Mouse (Mus musculus) midbrain, embryonic 15.5 days (tissue): ENCODE measurements around the gene Limch1. TPM values are rescaled to one million over a fixed set of nuclear protein-coding genes. Genes with fewer than 3 reads are reported as not detected.

Source experiments
- ATAC-seq: fragments of 200-750 bp; cut with Nextera tagmentation; replicated peaks from 2 replicates; pipeline ENCODE4 v1.8.0; 2017; ENCODE audit warnings: moderate TSS enrichment
- H3K27ac ChIP-seq: fragments of 300-500 bp; sonication (generic); 2 replicates; pipeline ENCODE4 v1.5.1; 2015; ENCODE audit warnings: mild to moderate bottlenecking, inconsistent platforms
- H3K27me3 ChIP-seq: fragments of 300-500 bp; sonication (generic); replicated peaks from 2 replicates; pipeline ENCODE4 v1.6.1; 2015; ENCODE audit warnings: inconsistent platforms
- H3K36me3 ChIP-seq: fragments of 300-500 bp; sonication (generic); replicated peaks from 2 replicates; pipeline ENCODE4 v1.6.1; 2015; ENCODE audit warnings: inconsistent platforms
- H3K4me1 ChIP-seq: fragments of 300-500 bp; sonication (generic); 2 replicates; pipeline ENCODE4 v1.6.1; 2015; ENCODE audit warnings: inconsistent platforms
- H3K4me2 ChIP-seq: fragments of 300-500 bp; sonication (generic); 2 replicates; pipeline ENCODE4 v1.6.1; 2015; ENCODE audit warnings: inconsistent platforms, mild to moderate bottlenecking, moderate library complexity
- H3K4me3 ChIP-seq: fragments of 300-500 bp; sonication (generic); 2 replicates; pipeline ENCODE4 v1.5.1; 2015; ENCODE audit warnings: mild to moderate bottlenecking, inconsistent platforms
- H3K9ac ChIP-seq: fragments of 300-500 bp; sonication (generic); 2 replicates; pipeline ENCODE4 v1.6.1; 2015; ENCODE audit warnings: mild to moderate bottlenecking, inconsistent platforms
- H3K9me3 ChIP-seq: fragments of 300-500 bp; sonication (generic); 2 replicates; pipeline ENCODE4 v1.6.1; 2016; ENCODE audit warnings: inconsistent platforms
- WGBS: fragments of 180-500 bp; shearing (Covaris S2); methylation state at CpG from one replicate; pipeline ENCODE4 v1.1.7; 2015; ENCODE audit warnings: mixed read lengths; 5-methylcytosine and 5-hydroxymethylcytosine counted together
- polyA plus RNA-seq: library from polyadenylated mRNA; unstranded; fragments of >200 nt; fragmentation: Nextera tagmentation; extraction: Ambion mirVana; gene quantifications from 2 replicates; pipeline ENCODE4 v1.2.1, GENCODE M21; 2015

The Limch1 gene
- polyA plus RNA-seq, 1 experiment from 2014 or later: 47.6 TPM

DNA sequence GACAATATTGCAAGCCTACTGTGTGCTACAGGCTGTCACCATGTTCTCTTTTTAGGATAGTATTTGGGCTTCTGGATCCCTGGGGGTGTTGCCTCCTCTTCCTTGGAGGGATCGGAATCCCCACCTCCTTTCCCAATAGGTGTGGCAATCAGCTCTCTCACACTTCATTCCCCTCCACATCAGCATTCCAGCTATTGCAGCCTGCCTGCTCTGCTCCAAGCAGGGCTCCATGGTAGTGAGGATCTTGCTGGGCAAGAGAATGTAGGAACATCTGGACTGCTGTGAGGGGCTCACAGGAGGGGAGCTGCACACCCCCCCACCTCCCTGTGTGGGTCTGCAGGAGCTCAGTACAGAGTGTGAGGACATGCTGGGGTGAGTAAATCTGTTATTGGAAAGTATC lies 152.6 kb downstream of the Limch1 start:
- H3K4me1 ChIP-seq: no peaks in the 10 kb centered on the region; the same call in 1 of the 2 replicates
- H3K9ac ChIP-seq: no peak overlapping the region
- no peak for ATAC-seq
- H3K27ac ChIP-seq: no peak overlapping the region
- H3K36me3 ChIP-seq: no peaks in the 10 kb centered on the region
- H3K27me3 ChIP-seq: no peaks in the 10 kb centered on the region
- no peaks in the 10 kb centered on the region for H3K9me3 ChIP-seq
- H3K4me3 ChIP-seq: no peak overlapping the region
- H3K4me2 ChIP-seq: no peak overlapping the region
- WGBS: 82% methylated on average over 1 of the region's 1 CpGs

DNA sequence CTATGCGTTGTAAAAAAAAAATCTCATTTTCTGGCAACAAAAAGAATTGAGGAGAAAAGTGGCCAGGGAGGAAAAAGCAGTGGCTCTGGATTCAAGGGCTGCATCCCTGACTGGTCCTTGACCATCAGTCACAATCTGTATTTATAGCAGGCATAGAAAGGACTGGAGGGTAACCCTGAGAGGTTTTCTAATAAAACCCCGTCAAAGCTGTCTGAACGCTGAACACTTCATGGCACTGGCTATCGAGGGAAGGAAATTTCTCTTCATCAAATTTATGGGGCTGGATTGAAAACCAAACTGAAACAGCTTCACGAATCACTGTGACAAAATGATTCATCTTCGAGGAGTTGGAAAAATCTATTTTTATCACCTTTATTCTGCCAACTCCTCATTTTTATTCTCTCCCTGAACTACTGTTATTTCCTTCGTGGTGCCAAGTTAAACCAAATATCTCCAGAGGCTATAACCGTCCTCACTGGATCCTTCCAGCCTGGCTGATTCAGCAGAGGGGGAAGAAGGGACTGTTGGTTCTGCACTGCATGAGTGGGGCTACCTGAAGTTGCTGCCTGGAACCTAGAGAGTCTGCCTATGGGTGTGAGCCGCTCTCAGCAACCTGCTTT lies 153.3 kb downstream of the Limch1 start:
- no peak overlapping the region for H3K4me3 ChIP-seq
- no peak overlapping the region for H3K4me2 ChIP-seq
- H3K36me3 ChIP-seq: no peaks in the 10 kb centered on the region
- H3K9ac ChIP-seq: no peak overlapping the region
- H3K4me1 ChIP-seq: no peaks in the 10 kb centered on the region; the same call in 1 of the 2 replicates
- no peaks in the 10 kb centered on the region for H3K9me3 ChIP-seq
- H3K27ac ChIP-seq: no peak overlapping the region
- 83% methylated on average over 9 of the region's 9 CpGs for WGBS
- no peaks in the 10 kb centered on the region for H3K27me3 ChIP-seq
- no peak for ATAC-seq

DNA sequence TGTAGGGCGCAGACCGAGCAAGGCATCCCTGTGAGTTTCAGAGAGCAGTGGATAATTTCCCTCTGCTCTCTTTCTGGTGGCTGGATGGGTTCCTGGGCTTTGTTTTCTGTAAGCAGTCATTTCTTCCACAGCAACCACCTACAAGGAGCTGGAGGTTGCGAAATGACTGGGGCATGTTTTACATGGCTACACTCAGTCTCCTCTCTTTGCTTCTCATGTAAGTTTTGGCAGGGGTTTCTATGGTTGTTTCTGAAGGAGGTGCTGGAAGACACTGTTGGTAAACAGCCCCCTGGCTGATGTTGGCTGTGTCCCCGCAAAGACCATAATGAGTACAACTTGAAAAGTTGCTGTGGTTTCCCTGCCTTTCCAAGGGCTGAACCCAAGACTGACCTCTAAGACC lies 155.5 kb downstream of the Limch1 start:
- no peak overlapping the region for H3K4me2 ChIP-seq
- 97% methylated on average over 4 of the region's 4 CpGs for WGBS
- no peaks in the 10 kb centered on the region; the same call in 1 of the 2 replicates for H3K4me1 ChIP-seq
- no peaks in the 10 kb centered on the region for H3K9me3 ChIP-seq
- no peak overlapping the region for H3K27ac ChIP-seq
- ATAC-seq: no peak
- H3K9ac ChIP-seq: no peak overlapping the region
- H3K27me3 ChIP-seq: no peaks in the 10 kb centered on the region
- H3K4me3 ChIP-seq: no peak overlapping the region
- H3K36me3 ChIP-seq: no peaks in the 10 kb centered on the region

DNA sequence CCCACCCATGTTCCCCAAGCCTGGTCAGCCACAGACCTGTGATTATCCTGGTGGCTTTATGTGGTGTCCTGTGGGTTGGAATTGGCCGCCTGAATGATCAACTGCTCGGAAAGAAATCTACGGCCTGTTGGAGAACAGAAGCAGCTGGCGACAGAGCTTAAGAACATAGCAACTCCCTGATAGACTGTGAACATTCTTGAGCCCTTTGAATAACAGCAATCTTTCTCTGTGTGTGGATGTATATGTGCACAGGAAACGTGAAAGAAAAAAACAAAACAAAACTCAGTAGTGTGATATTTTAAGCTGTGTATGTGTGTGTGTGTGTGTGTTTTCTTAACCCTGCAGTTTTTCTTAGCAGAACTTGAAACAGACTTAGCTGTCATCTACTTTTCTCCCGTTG lies 159.2 kb downstream of the Limch1 start:
- H3K27me3 ChIP-seq: no peaks in the 10 kb centered on the region
- H3K9ac ChIP-seq: no peak overlapping the region
- no peak overlapping the region for H3K4me3 ChIP-seq
- H3K9me3 ChIP-seq: no peaks in the 10 kb centered on the region
- ATAC-seq: no peak
- no peak overlapping the region for H3K27ac ChIP-seq
- 69% methylated on average over 6 of the region's 6 CpGs for WGBS
- H3K4me2 ChIP-seq: no peak overlapping the region
- H3K36me3 ChIP-seq: no peaks in the 10 kb centered on the region
- H3K4me1 ChIP-seq: no peaks in the 10 kb centered on the region

DNA sequence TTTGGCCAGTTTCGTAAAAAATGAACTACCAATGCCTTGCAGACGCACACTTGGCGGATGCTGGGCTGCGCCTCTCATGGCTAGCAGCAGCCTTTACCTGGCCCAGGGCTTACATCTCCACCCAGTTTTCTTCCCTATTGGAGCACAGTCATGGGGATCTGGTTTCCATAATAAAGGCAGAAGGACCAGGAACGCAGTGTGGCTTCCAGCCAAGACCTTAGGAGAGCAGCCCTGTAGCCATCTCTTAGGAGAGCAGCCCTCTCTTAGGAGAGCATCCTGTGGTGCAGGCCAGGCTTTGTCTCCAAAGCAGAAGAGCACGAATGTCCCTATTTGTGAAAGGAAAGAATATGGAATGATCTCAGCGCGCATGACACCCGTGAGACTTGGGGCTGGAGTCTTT lies 163.3 kb downstream of the Limch1 start:
- ATAC-seq: no peak
- no peaks in the 10 kb centered on the region for H3K27me3 ChIP-seq
- H3K4me3 ChIP-seq: no peak overlapping the region
- no peak overlapping the region for H3K4me2 ChIP-seq
- H3K36me3 ChIP-seq: no peaks in the 10 kb centered on the region
- H3K4me1 ChIP-seq: no peaks in the 10 kb centered on the region
- H3K9ac ChIP-seq: no peak overlapping the region
- no peaks in the 10 kb centered on the region for H3K9me3 ChIP-seq
- 87% methylated on average over 9 of the region's 9 CpGs for whole genome bisulfite sequencing
- H3K27ac ChIP-seq: no peak overlapping the region

DNA sequence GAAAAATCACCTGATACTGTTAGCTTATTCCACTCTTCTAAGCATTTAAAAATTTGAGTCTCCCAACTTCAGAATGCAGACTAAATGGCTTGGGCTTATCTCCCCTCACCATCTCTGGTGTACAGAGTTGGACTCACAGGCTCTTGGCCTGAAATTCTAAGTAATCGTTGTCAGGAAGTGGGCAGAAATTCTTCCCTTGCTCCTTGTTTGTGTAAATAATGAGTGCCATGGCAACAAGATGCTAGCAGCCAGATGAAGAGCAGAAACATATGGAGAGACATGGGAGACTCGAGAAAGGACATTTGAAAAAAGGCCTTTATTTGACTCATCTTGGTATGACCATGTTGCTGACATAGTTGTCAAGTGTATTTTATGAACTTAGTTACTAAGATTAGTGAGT lies 164.3 kb downstream of the Limch1 start:
- no peaks in the 10 kb centered on the region for H3K27me3 ChIP-seq
- WGBS: 67% methylated on average over 2 of the region's 2 CpGs
- ATAC-seq: no peak
- no peak overlapping the region for H3K4me3 ChIP-seq
- no peaks in the 10 kb centered on the region for H3K9me3 ChIP-seq
- H3K9ac ChIP-seq: no peak overlapping the region
- no peaks in the 10 kb centered on the region for H3K4me1 ChIP-seq
- H3K27ac ChIP-seq: no peak overlapping the region
- no peak overlapping the region for H3K4me2 ChIP-seq
- H3K36me3 ChIP-seq: no peaks in the 10 kb centered on the region

DNA sequence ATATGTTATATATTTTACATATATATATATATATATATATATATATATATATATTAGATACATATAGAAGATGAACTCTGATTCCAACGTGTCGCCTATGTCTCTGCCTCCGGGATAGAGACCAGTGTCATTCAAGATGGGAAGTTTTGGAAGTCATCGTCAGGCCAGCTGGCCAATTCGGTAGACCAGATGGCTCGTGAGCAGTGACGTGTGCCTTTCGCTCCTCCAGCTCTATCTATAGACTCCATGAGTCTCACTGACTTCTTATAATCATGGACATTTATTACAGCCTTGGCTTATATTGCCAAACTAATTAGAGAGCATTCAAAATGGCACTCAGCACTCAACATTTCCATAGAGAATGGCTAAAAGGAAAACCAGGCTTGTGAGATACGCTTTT lies 165.0 kb downstream of the Limch1 start:
- H3K4me1 ChIP-seq: no peaks in the 10 kb centered on the region
- H3K4me2 ChIP-seq: no peak overlapping the region
- 98% methylated on average over 9 of the region's 9 CpGs for WGBS
- no peak overlapping the region for H3K9ac ChIP-seq
- ATAC-seq: no peak
- H3K4me3 ChIP-seq: no peak overlapping the region
- H3K9me3 ChIP-seq: no peaks in the 10 kb centered on the region
- H3K27ac ChIP-seq: no peak overlapping the region
- no peaks in the 10 kb centered on the region for H3K27me3 ChIP-seq
- H3K36me3 ChIP-seq: no peaks in the 10 kb centered on the region

DNA sequence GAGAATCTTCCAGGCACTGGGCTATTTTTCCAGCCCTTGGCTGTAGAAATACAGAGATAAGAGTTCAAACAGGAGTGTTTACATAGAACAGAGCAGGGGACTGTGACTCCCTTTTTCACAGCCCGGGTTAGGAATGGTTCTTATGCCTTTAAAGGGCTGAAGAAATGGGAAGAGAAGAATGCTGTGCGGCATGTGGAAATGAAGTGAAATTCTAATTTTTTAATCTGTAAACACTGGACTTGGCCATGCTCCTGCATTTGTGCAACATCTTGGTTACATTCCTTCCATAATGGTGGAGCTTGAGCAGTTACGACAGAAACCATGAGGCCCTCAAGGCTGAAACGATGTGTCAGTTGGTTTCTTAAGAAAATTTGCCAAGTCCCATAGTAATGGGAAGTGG lies 165.4 kb downstream of the Limch1 start:
- H3K4me2 ChIP-seq: no peak overlapping the region
- H3K27ac ChIP-seq: no peak overlapping the region
- H3K4me3 ChIP-seq: no peak overlapping the region
- no peak overlapping the region for H3K9ac ChIP-seq
- ATAC-seq: no peak
- H3K36me3 ChIP-seq: no peaks in the 10 kb centered on the region
- H3K4me1 ChIP-seq: no peaks in the 10 kb centered on the region
- H3K27me3 ChIP-seq: no peaks in the 10 kb centered on the region
- no peaks in the 10 kb centered on the region for H3K9me3 ChIP-seq
- WGBS: 92% methylated on average over 4 of the region's 4 CpGs

DNA sequence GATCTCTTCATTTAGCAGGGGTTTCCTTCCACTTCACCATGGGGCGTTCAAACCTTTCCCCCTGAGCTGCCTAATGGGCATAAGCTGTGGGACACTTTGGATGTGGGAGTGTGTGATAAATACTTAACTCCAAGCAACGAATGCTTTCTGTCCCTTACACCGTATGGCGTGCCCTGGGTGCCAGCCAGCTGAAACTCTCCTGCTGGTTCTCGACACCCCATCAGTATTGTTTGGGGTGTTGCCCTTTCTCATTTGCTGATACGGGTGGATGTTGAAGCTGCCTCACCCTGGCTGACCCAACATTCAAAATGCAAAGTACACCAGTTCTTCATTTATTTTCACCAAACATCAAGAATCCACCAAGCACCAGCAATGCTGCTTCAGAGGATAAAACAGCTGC lies 168.2 kb downstream of the Limch1 start:
- peaks cover 14% of the 10 kb centered on the region for H3K4me1 ChIP-seq
- no peaks in the 10 kb centered on the region for H3K36me3 ChIP-seq
- H3K4me3 ChIP-seq: no peak overlapping the region
- WGBS: 89% methylated on average over 6 of the region's 6 CpGs
- H3K27me3 ChIP-seq: no peaks in the 10 kb centered on the region
- H3K4me2 ChIP-seq: no peak overlapping the region
- ATAC-seq: no peak
- no peak overlapping the region for H3K9ac ChIP-seq
- no peak overlapping the region for H3K27ac ChIP-seq
- H3K9me3 ChIP-seq: no peaks in the 10 kb centered on the region

DNA sequence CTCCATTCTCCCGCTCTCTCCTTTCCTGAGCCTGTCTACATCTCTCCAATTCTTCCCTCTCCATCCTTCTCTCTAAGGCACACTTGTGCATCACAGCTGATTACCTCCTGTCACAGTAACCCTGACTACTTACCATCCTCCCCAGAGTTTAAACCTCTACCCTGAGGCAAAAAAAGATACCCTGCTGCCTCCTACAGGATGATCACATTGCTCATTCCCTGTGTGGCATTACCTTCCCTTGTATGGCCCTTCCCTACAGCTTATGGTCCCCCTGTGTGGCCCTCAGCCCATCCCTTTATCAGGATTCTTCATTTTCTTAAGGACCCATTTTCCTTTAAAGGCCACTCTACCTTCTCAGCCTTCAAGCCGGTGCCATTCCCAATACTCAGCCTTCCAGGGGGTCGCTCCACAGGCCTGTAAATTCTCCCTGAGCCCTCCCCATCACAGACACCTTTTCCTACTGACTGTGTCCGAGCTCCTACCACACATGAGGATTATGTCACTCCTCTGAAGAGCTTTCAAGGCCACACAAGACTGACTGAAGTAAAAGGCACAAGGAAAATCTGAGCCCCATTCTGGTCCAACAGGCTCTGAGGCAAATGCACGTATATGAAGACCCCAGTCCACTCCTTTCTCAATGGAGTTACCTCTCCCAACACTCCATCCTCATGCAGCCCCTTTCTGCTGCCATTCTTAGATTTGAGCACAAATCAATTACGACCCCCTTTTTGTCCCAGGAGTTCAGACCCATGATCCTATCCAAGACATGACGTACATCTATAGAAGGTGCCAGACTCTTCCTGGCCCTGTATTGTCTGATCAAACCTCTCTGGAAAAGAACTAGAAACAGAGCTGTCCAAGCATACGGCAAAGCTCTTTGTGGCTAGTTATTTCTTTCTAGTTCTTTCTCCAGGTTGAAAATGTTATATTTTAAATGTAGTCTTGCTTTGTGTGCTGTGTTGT lies 172.0 kb downstream of the Limch1 start:
- no peaks in the 10 kb centered on the region for H3K36me3 ChIP-seq
- 0 out of 2 replicates have a peak, but pooled peaks have one; percentile 25 for ATAC-seq
- no peaks in the 10 kb centered on the region for H3K9me3 ChIP-seq
- H3K27ac ChIP-seq: peak overlapping the region; percentile 73
- no peak overlapping the region for H3K4me2 ChIP-seq
- H3K27me3 ChIP-seq: no peaks in the 10 kb centered on the region
- WGBS: 63% methylated on average over 8 of the region's 8 CpGs
- H3K9ac ChIP-seq: no peak overlapping the region
- H3K4me3 ChIP-seq: no peak overlapping the region
- H3K4me1 ChIP-seq: peaks cover 18% of the 10 kb centered on the region

DNA sequence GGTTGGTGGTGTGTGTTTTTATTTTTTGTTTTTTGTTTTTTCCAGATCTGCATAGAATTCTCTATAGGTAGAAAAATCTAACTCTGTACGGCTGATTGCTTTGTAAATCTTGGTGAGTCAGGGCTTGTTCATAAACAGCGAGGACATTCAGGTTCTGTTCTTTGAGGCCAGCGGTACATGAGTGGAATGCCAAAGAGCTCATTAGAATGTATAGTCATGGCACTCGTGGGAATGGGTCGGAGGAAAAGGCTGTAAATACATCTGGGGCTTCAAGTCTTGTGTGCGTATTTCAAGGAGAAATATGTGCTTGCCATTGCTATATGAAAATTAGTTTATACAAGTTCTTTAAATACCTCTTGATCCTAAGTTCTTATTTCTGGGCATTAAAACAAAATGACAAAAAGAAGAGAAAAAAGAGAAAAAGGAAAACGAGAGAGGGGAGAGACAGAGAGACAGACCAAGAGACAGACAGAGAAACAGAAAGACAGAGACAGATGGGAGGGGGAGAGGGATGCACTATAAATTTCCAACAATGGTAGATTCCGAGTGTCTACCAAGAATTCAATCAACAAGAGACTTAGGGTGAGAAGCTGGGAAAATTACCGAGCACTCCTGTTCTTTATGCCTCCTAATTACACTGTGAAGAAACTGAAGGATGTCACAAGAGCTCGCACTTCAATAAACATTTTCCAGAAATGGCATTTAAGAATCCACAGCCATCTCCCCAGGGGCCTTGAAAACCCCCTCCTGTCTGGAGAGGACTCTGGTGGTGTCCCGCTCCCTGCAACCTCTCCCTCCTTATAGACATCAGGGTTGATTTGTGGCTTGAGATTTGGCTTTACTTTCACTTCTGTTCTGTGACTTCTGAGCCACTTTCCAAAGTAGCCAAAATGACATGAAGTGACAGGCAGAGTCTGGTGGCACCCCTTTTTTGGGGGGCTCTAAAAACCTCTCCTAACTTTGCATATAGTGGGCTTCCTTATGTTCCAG lies 173.0 kb downstream of the Limch1 start:
- H3K4me1 ChIP-seq: peaks cover 18% of the 10 kb centered on the region
- WGBS: 16% methylated on average over 11 of the region's 11 CpGs
- H3K27ac ChIP-seq: peak overlapping the region; percentile 73
- H3K27me3 ChIP-seq: no peaks in the 10 kb centered on the region
- no peaks in the 10 kb centered on the region for H3K36me3 ChIP-seq
- no peak overlapping the region for H3K9ac ChIP-seq
- H3K4me3 ChIP-seq: no peak overlapping the region
- H3K9me3 ChIP-seq: no peaks in the 10 kb centered on the region
- ATAC-seq: peak; percentile 74
- H3K4me2 ChIP-seq: no peak overlapping the region

DNA sequence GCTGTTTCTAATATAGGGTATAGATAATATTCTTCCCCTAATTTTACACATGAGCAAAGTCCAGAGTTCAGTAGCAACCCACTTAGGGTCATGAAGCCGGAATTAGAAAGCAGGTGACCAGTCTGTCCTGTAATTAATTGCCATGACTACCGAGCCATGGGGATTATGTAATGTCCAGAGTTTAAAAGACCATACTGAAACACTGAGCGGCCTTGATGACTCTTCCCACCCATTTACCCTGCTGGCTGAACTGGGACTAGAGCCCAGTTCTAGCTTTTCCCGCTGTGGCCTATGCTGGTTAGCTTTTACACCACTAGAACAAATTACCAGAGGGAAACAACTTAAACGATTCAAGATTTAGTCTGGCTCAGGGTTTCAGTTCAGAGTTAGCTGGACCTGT lies 177.0 kb downstream of the Limch1 start:
- no peak overlapping the region for H3K27ac ChIP-seq
- H3K9ac ChIP-seq: no peak overlapping the region
- peaks cover 16% of the 10 kb centered on the region for H3K4me1 ChIP-seq
- no peak for ATAC-seq
- H3K9me3 ChIP-seq: no peaks in the 10 kb centered on the region
- no peaks in the 10 kb centered on the region for H3K27me3 ChIP-seq
- 71% methylated on average over 5 of the region's 5 CpGs for whole genome bisulfite sequencing
- no peak overlapping the region for H3K4me2 ChIP-seq
- no peak overlapping the region for H3K4me3 ChIP-seq
- H3K36me3 ChIP-seq: no peaks in the 10 kb centered on the region
